Mouse (Mus musculus) inflammation-experienced regulatory T-cells, adult 6 months (primary cell): Measurements from ENCODE around the gene Cdca8. TPM values are rescaled to one million over a fixed set of nuclear protein-coding genes. Genes with fewer than 3 reads are reported as not detected.

Experiments used
- ATAC-seq: one replicate; pipeline ENCODE4 v1.8.0; 2017
- polyA plus RNA-seq, 3 experiments: library from polyadenylated mRNA; unstranded; fragments of 100-300 nt; shearing (Covaris generic); gene quantifications; one replicate each; pipeline ENCODE4 v1.2.1; 2017

Cdca8 gene
- polyA plus RNA-seq, 3 experiments from 2014 or later: 12.5 to 130 (median 20.4) TPM

- no peak for ATAC-seq
Measured at GRCm38 (mm10) chr4:124872719-124873118, 66.4 kb downstream of the Cdca8 start.

Other genes with a start within 250 kb of the Cdca8 start
- gene Utp11, start 245.7 kb downstream of the Cdca8 start, polyA plus RNA-seq: 10 to 100 TPM; 84.4 to 92.4 (median 85.0) TPM
- gene Fhl3, start 238.6 kb downstream of the Cdca8 start, polyA plus RNA-seq: 10 to 100 TPM in 2 of 3 experiments, 1 to 10 TPM in 1; 8.2 to 15.6 (median 13.5) TPM
- gene Sf3a3, start 224.5 kb downstream of the Cdca8 start, polyA plus RNA-seq: 100 to 1,000 TPM; 106 to 117 (median 115) TPM
- gene Inpp5b, start 197.5 kb downstream of the Cdca8 start, polyA plus RNA-seq: 100 to 1,000 TPM in 2 of 3 experiments, 10 to 100 TPM in 1; 93.6 to 120 (median 110) TPM
- gene Mtf1, start 137.2 kb downstream of the Cdca8 start, polyA plus RNA-seq: 10 to 100 TPM; 12.6 to 20.4 (median 16.9) TPM
- 1 to 10 TPM; 2.8 to 5.3 (median 5.0) TPM for gene Yrdc, start 88.6 kb downstream of the Cdca8 start, polyA plus RNA-seq
- gene 1110065P20Rik, start 88.1 kb downstream of the Cdca8 start, polyA plus RNA-seq: 1 to 10 TPM; 4.3 to 4.7 (median 4.4) TPM
- under 1 TPM; 0.30 to 0.88 (median 0.60) TPM for gene Maneal, start 77.1 kb downstream of the Cdca8 start, polyA plus RNA-seq
- not detected for gene Epha10, start 58.4 kb downstream of the Cdca8 start, polyA plus RNA-seq
- 10 to 100 TPM in 1 of 3 experiments, 1 to 10 TPM in 2; 7.3 to 13.8 (median 9.9) TPM for gene 9930104L06Rik, start 2.3 kb downstream of the Cdca8 start, polyA plus RNA-seq
- not detected for gene Rspo1, start 47.1 kb upstream of the Cdca8 start, polyA plus RNA-seq
- 10 to 100 TPM; 44.4 to 76.7 (median 68.9) TPM for gene Gnl2, start 77.3 kb upstream of the Cdca8 start, polyA plus RNA-seq
- gene Dnali1, start 126.4 kb upstream of the Cdca8 start, polyA plus RNA-seq: not detected
- gene Snip1, start 127.4 kb upstream of the Cdca8 start, polyA plus RNA-seq: 1 to 10 TPM; 7.7 to 8.8 (median 8.5) TPM
- 10 to 100 TPM; 60.4 to 68.9 (median 64.1) TPM for gene Meaf6, start 145.8 kb upstream of the Cdca8 start, polyA plus RNA-seq
- 1 to 10 TPM; 4.6 to 6.5 (median 6.5) TPM for gene Zc3h12a, start 188.5 kb upstream of the Cdca8 start, polyA plus RNA-seq